Mouse (Mus musculus): ENCODE measurements at regions not wholly inside any gene's neighbourhood (a gene's known extent, or its start where the extent isn't known, plus 50 kb on each side); places are given as distances from the start of the nearest gene placed in this dataset.
A peak's percentile ranks its signal among the peaks of the same experiment; 100 is the strongest.

DNA sequence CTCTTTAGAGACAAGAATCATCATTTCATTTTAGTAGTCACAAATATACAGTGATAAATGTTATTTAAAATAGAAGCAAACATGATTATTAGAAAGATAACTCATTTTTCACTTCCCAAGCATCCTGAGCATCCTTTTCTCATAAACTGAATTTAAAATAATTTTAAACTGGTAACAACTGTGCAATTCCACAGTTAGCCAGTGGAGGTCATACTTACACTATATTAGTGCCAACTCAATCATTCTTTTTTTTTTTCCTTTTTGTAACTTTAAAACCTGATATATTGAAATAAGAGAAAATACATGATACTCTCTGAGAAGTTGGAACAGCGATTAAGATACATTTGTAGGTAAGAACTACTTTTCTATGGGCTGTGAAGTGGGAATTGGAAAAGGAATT, 113.2 kb upstream of the Gm17509 start:
- peak; percentile 25 to 59 for DNase-seq

DNA sequence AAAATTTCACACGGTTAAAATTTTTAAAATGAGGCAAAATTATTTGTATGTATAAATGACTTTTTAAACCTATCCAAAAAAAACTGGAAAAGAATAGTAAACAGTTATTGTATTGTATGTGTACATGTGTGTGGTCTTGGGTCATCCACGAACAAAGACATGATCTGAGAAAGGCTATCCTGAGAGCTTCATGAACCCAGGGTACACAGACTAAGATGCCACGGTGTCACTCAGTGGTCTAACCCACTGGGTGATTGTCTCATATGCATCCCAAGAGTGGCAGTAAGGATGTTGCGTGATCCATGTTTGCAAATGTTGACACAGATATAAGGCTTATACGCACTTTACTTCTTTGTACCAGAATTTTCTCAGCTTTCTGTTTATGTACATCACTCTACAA, 113.7 kb upstream of the Gm17509 start:
- DNase-seq, result no peak

DNA sequence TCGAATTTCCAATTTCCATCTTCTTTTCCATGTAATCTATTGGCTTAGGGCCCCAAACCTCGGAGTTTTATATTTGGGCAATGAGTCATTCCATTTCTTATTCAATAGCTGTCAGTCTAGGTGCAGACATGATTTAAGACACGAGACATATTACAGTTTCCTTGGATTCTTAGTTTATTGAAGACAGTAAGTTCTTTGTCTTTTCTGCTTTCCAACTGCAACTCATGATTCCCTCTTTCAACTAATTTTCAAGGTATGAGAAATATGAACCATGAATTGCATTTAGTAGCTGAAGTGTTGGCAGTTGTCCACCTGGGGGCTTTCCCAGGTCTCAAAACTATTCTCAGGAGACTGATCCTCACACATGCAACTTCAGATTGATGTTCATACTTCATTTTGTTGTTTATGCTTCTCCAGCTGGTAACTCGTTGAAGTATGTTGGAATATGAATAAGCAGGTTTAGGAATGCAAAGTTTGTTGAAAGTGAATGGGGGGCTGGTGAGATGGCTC, 160.3 kb upstream of the Gm17509 start:
- peak; percentile 2 to 3 for DNase-seq

DNA sequence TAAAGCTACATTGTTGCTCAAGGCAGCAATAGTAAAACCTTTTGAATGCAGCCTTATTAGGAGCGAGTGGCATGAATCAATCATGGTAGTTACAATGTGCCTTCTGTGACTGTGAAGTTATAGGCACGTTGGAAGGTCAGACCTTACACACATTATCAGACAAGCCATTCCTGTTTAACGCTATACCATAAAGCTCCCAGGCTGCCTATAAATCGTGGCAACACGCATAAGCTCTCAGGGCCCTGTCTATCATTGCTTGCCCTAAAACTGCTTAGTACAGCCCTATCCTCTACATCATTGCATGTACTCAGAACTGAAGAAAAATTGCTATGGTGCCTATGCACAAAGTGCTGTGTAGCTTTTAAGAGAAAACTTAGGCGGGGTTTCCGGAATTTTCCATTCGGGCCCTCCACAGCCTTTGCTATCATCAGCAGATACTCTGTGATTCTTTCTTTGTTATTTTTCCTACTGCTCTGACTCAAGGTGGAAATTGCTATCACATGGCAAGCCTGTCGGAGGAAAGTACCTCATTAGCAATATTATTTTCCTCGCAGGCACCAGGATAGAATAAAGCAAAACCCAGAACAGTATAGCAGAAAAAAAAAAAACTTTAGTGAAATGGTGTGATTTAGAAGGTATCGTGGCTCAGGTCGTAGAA, 162.7 kb upstream of the Gm17509 start:
- DNase-seq, result no peak

- no peak for DNase-seq
These were observed 169.4 kb upstream of the Gm17509 start for GRCm38 (mm10) chr13:117390287-117390686.

GRCm38 (mm10) chr13:117393488-117393887, 172.6 kb upstream of the Gm17509 start:
- DNase-seq, result no peak

- DNase-seq, result peak in 1 of 2 experiments; percentile 2
These were observed 180.4 kb upstream of the Gm17509 start for GRCm38 (mm10) chr13:117401245-117401644.

- DNase-seq, result no peak
These were observed 189.1 kb upstream of the Gm17509 start for GRCm38 (mm10) chr13:117409940-117410339.

DNA sequence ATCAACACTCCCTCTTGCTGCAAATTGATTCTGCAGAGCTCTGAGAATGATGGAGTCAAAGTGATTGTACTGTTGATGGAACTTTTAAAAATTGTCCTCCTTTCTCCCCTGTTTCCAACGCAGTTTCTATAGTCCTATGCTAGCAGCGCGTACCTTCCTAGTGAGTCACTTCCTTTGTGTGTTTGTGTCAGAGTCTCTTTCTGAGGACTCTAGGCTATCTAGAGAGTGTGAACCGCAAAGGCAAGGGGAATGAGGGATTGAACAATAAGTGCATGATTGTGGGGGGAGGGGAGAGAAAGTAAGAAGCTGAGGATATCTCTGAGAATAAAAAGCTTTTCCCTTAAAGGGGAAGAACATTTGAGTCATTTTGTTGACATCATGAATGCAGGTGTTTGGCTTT, 188.5 kb upstream of the Hcn1 start:
- DNase-seq, result no peak

GRCm38 (mm10) chr13:117423558-117423957, 178.6 kb upstream of the Hcn1 start:
- DNase-seq, result no peak

GRCm38 (mm10) chr13:117425015-117425414, 177.1 kb upstream of the Hcn1 start:
- DNase-seq, result no peak

DNA sequence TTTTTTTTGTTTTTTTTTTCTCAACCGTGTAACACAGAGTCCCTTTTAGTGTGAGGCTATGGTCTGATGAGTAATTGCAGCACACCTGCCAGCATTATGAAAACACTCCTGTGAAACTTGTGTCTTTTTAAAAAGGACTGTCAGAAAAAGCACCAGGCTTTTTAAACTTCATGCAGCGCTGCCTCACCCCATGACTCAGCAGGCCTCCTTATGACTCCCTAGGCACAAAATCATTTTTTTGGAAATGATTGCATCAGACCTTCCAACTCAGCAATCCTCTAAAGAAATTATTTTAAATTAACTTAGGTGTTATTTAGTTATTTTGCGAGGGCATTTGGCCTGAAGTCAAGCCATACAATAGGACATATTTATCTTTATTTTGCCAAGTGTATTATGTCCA, 134.7 kb upstream of the Hcn1 start:
- DNase-seq, result no peak

GRCm38 (mm10) chr13:117472726-117473125, 129.4 kb upstream of the Hcn1 start:
- DNase-seq, result peak; percentile 50 to 55

DNA sequence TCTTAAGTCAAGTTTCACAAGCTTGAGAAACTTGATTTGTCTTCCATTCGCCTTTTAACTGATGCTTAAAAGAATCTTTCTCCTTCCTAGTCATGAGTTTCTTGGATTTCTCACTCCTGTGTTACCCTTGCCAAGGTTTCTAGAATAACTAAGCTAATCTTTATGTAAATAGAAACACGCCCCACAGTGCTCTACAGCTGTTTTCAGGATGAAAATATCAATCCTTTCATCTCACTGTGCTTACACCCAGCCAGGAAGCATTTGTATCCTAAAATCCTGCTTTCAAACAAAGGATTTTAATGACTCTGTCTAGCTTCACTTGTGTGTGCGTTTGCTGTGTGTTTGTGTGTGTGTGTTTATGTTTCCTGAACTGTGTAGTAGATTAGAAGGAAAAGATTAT, 119.5 kb upstream of the Hcn1 start:
- DNase-seq, result no peak

- DNase-seq, result no peak
These were observed 93.4 kb upstream of the Hcn1 start for GRCm38 (mm10) chr13:117508746-117509145.

GRCm38 (mm10) chr13:117550108-117550507, 52.0 kb upstream of the Hcn1 start:
- DNase-seq, result peak; percentile 78 to 80
